Mouse (Mus musculus) gastrocnemius, adult 18-20 months (tissue): ENCODE results near the gene Tmem30c. TPM values are rescaled to one million over a fixed set of nuclear protein-coding genes. Genes with fewer than 3 reads are reported as not detected.
A peak's percentile ranks its signal among the peaks of the same experiment; 100 is the strongest.

Source experiments
- DNase-seq: peaks from one replicate; pipeline ENCODE4 v3.0.0; 2021; ENCODE audit warnings: low spot score
- long read RNA-seq, 2 experiments: library from polyadenylated mRNA; stranded (forward); transcript quantifications; one replicate each; pipeline ENCODE4 v2.0.0; 2021
- total RNA-seq, 2 experiments: library from RNA; stranded (reverse); gene quantifications; 2 replicates each; pipeline ENCODE4 v1.2.3; 2021

Tmem30c gene
- total RNA-seq = not detected
- long read RNA-seq, experiment 1 = 0 reads
- long read RNA-seq, experiment 2 = 0 reads

DNA sequence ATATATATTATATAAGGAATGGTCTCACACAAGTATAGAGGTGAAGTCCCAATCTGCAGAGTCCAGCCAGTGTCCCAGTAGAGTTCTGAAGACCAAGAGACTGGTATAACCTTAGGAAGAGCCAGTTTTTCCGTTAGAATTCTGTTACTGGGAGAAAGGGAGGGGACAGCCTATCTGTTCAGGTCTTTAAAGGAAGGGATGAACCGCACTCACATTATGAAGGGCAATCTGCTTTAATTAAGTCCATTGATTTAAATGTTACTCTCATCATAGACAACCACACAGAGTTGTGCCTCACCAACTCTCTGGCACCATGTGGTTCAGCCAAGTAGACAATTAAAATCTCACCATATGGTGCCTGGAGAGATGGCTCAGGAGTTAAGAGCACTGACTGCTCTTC, at the start of gene Tmem30c:
Tmem30c (minus strand) TSS at position 101 of the 400 bp plus-strand sequence.
- no peak for DNase-seq

DNA sequence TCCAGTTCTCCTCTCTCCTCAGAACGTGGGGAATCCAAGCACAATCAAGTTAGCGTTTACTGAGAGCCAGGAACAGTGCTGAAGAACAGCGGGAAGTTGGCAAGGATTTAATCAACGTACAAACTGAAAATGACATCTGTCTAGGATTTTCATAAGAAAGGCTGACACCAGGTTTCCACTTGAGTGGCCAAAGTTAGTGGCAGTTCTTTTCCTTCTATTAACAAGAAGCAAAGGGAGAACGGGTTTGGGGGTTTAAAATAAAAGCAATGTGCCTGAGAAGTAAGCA, 47.9 kb upstream of the Tmem30c start:
- DNase-seq = no peak

DNA sequence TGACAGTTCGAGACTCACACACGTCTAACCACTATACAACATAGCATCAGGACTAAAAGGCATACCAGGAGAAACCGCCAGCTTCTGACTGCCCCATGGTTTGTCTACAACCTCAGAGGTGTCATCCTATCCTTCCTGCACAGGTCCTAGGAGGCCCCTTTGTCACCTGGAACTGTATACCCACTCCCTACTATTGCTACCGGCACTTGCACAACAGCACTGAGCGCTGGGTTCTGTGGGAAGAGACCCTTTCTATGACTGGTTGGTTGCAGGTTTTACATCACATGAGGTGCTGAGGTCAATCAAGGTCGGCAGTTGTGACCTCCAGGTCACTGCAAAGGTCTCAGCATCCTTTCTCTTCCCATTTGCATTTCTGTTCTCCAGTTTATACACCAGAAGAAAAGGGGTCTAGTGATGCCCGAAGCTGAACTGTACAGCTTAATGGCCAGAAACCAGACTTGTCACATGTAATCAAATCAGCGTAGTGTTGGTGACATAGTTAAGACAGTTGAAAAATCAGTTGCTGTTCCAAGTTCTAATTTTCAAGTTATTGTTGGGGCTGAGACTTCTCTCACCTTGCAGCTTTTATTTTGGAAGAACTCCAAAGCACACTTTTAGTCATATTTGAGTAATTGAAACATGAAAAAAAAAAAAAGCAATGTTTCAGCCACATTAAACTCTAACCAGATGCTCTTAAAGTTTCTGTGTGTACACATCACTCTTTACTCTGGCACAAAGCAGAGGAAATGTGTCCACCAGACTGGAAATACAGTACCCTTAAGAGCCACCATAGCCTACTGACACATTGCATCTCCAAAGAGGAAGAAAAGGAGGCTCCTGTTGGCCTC, 47.3 kb upstream of the Tmem30c start:
- DNase-seq = no peak

DNA sequence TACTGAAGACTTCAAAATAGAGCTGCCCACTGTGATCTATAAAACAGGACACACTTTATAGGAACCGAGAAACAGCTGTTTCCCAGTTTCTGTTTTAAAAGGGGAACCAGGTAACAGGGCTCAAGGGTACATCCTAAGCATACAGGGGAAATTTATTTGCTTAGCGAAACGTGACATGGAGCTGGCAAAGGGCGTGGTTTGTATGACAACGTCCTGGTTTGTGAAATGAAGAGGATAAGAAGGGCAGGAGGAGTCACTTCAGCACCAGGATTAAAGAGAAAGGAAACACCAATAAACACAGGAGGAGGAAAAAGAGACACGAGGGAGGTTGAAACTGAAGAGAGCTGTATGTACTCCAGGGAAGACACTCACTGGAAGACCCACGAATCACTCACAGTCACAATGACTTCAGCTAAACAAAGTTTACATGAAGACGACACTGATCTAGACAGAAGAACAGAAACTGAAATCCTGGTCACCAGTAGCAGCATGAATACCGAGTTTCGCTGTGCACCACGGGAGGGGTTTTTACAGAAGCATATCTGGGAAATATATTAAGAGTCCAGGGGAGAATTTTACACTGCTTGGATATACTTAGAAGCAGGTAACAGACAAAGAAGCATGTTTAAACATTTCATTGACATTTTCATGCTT, 44.2 kb upstream of the Tmem30c start:
- no peak for DNase-seq

DNA sequence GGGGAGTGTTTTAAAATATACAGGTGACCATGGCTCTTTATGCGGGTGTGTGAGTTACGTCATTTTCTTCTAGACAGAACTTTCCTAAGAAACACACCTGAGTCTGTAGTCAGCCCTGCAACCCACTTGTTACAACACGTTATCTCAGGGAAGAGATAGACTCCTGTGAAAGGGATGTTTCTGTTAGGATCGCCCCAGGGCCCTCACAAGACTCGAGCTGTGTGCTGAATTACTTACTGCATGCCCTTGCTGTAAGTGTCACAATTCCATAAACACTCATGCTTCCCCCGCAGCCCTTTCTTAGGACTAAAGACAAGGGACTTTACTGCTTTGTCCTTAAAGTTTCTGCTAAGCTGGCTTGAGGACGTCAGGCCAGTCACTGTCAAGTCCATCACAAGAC, 39.6 kb upstream of the Tmem30c start:
- no peak for DNase-seq

DNA sequence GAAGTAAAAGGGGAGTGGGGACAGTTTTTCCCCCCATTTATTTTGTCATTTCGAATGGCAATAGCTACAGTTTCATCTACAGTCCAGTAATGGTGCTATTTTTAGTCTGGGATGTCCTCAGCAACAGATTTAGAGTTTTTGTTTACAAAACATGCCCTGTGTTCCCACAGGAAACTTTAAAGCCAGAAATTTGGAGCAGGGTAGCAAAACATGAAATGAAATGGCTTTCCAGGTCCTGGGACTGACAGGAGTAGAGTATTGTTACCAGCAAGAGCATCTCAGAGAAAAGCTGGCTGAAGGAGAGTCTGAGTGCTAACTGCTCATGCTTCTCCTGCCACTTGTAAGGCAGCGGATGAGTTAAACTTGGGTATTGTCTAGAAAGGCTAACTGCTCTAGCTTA, 37.4 kb upstream of the Tmem30c start:
- no peak for DNase-seq

DNA sequence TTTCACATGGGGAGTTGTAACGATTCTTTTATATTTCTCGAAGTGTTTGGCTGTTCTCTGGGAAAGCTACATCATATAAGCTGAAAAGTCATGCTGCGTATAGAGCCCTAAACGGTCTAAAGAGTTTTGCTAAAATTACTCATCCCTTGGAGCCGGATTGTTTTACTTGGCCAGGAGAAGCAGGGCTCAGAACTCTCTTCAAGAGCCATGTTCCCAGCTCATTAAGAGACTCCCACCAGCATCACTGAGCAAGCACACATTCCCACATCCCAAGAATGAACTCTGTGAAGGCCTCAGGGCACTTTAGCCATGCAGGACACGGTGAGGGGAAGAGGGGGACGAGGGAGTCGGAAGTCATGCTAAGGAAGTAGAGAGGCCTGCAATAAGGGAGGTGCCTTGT, 36.4 kb upstream of the Tmem30c start:
- no peak for DNase-seq

DNA sequence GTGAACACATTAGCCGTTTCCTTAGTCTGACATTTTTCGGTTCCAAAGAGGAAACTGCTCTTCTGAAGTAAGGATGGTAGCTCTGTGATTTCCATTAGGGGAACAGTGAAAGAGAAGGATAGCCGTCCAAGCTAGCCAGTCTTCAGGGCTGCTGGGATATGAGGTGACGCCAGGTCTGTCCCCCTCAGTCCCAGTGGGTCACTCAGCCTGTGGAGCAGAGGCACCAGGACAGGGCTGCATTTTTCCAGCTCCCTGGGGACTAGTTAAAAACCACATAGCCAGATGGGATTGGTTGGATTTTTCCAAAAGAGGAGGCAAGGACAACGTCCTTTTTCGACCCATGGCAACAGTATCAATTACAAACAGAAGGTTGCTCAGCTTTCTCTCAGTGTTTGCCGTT, 34.3 kb upstream of the Tmem30c start:
- peak; percentile 78 for DNase-seq

DNA sequence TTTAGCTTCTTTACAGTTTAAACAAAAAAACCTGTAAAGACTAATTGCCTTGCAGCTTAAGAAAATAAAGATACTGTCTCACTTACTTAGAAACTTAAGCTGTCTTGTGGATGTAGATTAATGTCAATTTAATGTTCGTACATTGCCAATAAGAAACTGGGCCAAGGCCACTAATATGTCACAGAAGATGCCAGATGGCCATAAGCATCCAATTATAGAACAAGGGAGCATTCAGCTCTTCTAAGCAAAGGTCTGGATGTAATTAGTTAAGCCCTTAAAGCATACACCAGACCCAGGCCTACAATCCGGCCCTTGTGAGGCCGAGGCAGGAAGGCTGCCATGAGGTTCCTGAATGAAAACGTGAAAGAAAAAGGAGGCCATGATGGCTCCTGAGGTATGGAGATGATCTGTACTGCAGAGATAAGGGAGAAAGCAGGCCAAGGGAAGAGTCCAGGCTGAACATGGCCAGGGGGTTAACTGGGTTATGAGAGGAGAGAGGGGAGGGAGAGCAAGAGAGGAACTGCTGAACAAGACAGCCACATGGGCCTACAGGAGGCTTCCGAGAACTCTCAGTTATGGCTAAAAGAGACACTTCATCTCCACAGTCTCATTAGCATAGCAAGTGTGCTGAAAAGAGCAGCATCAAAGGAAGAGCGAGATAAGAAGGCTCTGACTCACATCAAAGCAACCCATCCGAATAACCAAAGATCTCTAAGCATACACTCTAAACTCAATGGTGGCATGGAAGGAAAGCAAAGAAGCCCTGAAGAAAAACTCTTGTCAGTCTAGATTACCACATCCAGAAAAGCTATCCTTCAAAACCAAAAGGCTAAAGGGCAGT, 26.8 kb upstream of the Tmem30c start:
- DNase-seq = no peak

DNA sequence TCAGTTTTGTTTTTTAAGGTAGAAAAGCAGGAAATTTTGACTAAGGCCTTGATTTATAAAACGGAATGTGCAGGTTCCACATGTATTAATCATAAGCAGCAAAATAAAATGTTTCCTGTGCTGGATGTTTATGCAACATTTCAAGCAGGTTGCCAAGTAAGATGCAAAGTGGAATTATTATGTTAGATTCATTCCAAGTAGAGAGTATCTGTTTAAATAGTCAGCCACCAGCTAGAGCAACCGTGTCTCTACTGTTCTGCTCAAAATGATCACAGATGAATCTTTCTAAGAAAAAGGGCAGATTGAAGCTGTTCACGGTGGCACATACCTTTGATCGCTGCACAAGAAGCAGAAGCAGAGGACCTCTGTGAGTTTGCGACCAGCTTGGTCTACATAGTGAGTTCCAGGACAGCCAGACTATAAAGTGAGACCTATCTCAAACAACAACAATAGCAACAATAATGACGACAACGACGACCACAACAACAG, 26.0 kb upstream of the Tmem30c start:
- DNase-seq = no peak

DNA sequence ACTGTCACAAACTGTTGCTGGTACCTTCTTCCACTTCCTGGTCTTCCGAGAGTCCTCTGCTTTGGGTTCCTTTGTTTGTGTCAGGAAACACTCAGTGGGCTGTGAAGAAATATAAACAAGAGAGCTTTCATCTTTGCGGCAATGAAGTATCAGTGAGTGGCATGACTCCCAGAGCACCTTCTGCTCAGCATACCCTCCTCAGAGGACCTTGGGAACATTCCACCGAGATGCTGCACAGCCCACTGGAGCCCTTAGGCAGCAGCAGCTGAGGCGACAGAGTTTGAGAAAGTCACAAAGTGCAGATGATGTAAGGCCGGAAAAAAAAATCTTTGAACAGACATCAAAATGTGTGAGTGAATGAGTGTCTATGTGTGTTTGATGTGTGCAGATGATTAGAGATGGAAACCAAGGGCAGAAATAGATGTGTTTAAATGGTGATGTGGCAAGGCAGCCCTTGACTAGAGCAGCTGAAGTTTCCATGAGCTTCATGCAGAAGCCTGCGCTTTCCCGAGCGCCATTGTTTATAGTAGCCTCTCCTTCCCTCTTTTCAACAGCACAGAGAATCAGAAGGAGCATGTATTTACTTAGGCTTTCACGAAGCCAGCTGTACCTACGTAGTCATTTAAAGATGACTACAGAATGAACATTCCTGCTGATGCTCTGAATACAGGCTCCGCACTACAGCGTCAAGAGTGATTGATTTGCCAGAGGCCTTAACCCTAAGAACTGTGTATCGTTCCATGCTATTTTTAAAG, 25.4 kb upstream of the Tmem30c start:
- DNase-seq = no peak

DNA sequence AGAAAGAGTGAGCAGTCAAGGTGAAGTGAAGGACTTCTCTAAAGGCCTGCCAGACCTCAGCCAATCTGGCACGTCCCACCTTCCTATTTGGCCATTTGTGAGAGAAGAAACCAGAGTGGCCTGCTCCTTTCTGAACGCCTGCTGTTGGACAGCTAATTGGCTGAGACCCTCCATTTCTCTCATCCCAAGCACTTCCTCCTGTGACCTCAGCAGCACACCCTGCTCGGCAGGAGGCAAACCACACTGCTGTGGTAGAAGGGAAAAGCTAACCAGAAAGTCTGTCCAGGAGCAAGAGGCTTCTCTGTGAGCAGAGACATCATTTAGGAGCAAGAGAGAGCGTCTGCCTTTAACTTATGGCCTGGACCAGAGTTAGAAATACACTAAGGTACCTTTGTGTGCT, 24.5 kb upstream of the Tmem30c start:
- DNase-seq = no peak

DNA sequence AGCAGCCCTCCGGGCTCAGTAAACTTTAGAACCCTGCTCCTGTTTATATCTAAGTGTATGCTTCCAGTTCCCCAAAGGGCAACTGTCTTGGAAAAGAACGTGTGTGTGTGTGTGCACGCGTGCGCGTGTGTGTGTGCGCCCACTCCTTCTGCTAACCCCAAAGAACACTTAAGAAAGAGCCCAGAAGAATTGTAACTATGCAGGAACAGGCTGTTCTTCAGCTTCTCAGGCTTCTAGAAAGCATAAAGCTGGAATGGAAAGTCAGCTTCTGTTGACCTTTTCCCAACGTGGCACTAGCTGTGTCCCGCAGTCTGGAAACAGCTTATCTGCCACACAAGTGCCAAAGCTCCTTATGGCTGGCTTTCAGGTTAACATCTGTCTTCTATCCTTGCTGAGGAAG, 22.4 kb upstream of the Tmem30c start:
- no peak for DNase-seq

DNA sequence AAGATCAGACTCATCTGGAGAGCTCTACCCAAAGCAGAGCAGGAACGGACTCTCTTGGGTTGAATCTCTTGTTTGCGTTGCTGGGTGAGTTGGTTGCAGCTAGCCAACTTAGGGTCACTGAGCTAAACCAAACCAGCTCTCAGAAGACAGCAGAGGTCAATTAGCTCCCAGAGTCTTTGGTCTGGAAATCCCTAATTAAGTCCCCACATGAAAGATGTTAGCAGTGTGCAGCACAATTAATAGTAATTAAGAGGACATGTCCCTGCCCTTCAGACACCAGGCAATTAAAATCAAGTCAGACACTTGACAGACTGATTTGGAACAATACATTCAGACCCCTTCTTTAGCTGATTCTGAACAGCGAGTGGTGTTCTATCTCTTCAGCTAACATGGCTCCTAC, 21.6 kb upstream of the Tmem30c start:
- no peak for DNase-seq

DNA sequence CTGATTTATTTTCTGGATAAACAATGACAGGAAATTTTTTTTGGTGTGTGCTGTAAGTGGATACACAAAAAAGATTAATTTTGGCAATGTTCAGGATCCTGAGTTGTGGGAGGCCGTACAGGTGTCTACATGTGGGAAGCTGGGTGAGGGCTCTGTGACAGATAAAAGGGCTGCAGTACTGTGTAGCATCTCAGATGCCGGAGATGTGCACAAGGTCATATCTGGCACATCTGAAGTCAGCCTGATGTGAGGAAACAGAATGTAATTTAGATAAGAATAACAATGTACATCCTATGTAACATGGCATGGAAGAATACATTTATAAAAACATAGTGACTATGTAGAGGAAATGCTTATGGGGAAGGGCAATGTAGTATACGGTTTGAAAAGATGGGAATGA, 20.8 kb upstream of the Tmem30c start:
- no peak for DNase-seq

DNA sequence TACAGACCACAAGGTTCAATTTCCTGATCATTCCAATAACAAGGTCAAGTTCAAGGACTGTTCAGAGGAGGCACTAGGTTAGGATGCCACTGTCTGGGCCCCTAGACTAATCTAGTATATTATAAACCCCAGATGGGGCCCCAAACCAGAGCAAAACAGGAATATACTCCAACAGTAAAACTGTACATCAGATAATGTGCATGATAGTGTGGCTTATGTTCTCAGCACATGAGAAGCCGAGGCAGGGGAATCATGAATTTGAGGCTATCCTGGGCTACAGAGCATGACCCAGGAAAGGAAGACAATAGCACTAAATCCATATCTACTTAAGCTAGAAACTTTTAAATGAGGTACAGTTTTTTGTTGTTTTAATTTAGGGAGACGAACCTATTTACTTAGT, 19.5 kb upstream of the Tmem30c start:
- no peak for DNase-seq

DNA sequence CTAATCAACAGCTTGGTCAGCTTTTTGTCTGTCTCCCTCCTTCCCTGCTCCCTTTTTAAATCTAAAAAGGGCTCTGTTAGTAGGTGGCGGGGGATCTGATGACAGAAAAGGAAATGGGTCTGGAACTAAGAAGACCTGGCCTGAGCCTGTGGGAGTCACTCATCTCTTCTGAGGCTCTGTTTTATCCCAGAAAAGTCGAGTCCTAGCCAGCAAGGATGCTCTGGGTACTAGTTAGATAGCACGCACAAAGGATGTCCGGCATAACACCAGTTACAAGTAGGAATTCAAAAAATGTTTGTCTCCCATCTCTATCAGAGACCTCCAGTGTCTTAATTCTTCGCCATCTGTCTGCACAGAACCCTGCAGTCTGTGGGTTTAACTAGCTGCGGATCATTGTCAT, 12.8 kb upstream of the Tmem30c start:
- DNase-seq = no peak

DNA sequence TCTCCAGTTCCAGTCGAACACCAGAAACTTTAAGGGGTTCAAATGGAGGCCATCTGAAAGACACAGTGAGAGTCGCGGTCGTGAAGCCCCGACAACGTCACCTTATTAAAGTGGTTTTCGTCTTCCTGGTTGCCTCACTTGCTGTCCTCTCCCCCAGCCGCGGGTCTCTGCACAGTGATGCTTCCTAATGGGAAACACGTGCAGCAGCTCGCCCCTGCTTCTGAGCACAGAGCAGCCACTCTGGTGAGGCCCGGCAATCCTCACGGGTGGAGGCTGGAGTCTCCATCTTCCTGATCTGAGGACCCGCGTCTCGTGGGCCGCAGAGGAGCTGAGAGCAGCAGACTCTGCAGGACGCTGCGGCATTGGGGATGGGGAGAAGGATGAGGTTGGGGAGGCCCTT, 11.1 kb upstream of the Tmem30c start:
- DNase-seq = no peak

DNA sequence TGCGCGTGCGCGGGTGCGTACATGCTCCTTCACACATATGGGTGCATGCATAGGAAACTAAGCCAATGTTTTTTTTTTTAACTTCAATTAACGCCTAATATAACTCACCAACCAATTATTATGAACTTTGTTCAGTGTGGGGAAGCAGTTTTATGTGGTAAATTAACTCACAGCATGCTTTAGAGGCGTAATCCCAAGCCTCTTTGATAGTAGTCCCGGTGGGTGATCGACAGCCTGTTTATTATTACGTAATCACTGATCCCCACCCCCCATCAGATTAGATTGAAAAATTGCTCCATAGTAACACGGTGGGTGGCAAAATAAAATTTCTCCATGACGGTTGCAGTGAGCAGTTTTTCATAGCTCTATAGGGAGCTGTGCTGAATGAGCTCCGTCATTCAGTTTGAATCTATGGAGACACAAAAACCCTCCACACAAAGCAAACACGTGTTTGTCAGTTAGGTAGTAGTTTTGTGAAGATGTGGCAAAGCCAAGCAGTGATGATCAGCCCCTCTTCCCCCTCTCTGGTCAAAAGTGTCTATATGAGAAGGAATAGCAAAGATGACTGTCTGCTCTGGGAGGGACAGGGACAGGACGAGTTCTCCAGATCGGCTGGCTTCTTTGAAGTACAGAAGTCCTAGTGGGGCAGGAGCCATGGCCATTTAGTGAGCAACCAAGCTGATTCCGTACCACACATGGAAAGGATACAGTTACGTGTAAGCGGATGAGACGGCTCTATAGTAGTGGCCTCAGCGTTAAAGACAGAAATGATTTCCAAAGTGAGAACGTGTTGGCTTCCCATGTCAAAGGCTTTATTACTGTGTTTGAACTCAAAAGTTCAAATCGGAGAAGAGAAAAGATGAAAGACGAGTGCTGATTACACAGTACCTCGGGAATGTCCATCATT, 10.4 kb upstream of the Tmem30c start:
- no peak for DNase-seq

DNA sequence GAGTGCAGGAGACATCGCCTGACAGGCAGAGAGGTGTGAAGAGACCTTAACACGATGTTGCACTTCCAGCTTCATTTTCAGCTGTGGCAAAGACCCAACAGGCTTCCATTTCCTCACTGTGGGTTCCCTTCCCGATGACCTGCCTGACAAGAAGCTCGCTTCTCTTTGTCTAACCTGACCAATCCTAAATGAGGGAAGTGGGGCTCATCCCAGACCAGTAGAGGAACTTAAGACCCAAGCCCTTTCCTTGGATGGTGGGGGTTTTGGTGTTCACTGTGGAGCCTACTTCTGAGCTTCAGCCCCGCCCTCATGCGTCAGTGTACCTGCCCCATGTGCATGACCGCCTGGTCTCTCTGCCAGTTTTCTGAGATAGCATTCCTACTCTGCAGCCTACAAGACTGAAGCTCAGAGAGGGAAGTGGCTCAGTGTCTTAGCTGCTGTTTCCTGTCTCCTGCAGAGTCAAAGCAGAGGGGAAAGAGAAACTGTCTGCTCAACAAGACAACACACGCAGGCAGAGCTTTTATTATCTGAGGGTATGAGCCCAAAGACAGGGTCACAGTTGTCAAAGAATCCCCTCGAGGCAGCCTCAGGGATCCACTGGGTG, 8.9 kb upstream of the Tmem30c start:
- DNase-seq = no peak
